Mouse (Mus musculus): Measurements from ENCODE around the gene Gpr22.

Gpr22 gene

GRCm38 (mm10) chr12:31667187-31667586, 46.6 kb downstream of the Gpr22 start:
- DNase-seq (ENCODE audit: low read depth, low spot score): no peak

- DNase-seq (ENCODE audit: low read depth, low spot score): no peak
These were observed 47.7 kb downstream of the Gpr22 start for GRCm38 (mm10) chr12:31665999-31666398.
